Mouse (Mus musculus) T-helper 2 cell (primary cell): Measurements from ENCODE around the gene Hs1bp3.

Source experiments
- in situ Hi-C: fragments of 300-600 bp; cut with MboI, MseI; formaldehyde crosslinking; loops from one replicate; pipeline ENCODE4 v1.15.1; 2025; ENCODE audit warnings: high pct_unique_total_duplicates

The Hs1bp3 gene

DNA sequence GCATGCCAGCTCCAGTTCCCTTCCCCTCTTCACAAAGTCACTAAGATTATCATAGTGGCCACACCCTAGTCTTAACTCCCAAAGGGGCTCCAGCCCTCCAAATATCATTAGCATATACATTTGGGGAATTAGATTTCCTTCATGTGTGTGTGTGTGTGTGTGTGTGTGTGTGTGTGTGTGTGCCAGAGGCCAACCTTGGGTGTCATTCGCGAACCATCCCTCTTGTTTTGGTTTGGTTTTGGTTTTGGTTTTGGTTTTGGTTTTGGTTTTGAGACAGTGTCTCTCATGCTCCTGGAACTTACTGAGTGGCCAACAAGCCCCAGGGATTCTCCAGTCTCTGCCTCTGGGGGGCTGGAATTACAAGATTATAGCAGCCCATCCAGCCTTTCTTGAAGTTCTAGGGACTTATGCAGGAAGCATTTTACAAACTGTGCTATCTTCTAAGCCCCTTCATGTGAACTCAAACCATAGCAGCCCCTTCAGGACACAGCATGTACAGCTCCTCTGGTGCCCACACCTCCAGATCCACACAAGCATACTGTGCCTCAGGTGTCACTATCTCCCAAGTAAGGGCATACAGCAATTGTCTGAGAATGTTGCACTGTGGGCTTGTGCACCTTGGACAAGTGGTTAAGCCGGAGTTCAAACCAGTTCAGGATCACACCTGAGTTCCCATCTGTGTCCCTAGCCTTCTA, 46.3 kb downstream of the Hs1bp3 start:
- in situ Hi-C loops = no loop called here

DNA sequence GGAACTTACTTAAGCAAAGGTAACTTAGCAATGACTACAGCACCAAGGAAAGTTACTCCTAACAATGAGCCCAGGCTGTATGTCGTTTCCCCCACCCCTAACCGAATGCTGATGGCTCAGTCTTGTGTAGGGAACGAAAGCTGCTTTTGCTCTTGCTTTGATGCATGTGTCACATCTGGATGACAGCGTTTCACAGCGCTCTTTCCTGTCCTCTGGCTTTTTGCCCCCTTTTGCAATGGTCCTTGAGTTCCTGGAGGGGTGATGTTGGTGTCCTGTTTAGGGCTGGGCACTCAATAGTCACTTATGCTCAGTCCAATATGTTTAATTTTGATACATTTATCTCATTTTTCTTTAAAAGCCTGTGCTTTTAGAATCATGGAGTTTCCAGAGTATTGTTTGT, 48.6 kb downstream of the Hs1bp3 start:
- in situ Hi-C loops = no loop called here

DNA sequence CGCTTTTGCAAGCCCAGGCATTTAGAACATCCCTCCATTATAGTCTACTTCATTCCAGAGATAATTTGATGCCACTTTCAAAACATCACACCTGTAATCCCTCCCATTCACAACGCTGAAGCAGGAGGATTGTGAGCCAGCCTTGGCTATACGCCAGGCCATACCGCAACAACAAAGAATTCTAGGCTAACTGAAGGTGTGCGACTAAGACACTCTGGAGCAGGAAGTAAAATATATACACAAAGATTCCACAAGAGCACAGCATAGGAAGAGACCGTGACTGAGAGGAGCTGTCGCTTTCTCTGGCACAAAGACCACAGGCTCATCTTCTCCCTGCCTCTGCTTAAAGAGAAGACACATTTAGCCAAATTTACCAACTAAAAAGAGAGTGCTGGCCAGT, 49.2 kb downstream of the Hs1bp3 start:
- in situ Hi-C loops = no loop called here

DNA sequence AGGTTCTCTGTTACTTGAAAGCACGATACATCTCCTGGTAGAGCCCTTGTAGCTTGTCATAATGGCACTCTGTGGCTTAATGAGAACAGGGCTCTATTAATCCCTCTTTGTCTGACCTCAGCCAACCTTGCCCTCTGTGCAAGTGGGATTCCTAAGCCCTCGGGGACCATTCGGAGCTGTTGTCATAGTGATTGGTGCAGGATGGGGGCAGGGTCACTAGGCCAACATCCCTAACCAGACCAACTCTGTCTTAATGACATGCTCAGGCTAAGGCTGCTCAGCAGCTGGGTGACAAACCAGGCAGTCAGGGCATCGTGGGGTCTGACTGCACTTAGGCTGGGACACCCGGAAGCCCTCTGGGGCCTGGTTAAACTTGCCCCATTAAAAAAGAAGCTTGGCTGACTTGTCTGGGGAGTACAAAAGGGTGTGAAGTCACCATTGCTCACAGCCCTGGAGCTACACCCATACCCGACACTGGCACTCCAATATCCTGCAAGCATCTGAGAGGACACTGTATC, 51.1 kb downstream of the Hs1bp3 start:
- in situ Hi-C loops = no loop called here

DNA sequence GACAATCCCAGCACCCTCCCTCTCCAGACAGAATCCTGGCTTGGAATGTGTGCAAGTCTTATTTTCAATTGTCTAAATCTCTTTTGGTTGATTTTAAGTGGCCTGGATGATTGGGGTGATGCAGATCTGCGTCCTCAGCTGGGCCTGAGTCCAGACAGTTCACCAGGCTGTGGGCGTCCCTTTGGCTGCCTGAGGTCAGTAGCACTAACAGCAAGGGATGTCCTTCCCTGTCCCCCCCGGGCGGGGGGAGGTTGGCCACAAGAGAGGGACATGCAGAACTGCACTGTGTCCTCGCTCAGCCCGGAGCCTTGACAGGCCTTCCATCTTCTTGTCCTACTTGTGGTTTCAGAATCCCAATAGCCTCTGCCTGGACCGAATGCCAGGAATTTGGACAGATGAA, 52.1 kb downstream of the Hs1bp3 start:
- in situ Hi-C loops = no loop called here

DNA sequence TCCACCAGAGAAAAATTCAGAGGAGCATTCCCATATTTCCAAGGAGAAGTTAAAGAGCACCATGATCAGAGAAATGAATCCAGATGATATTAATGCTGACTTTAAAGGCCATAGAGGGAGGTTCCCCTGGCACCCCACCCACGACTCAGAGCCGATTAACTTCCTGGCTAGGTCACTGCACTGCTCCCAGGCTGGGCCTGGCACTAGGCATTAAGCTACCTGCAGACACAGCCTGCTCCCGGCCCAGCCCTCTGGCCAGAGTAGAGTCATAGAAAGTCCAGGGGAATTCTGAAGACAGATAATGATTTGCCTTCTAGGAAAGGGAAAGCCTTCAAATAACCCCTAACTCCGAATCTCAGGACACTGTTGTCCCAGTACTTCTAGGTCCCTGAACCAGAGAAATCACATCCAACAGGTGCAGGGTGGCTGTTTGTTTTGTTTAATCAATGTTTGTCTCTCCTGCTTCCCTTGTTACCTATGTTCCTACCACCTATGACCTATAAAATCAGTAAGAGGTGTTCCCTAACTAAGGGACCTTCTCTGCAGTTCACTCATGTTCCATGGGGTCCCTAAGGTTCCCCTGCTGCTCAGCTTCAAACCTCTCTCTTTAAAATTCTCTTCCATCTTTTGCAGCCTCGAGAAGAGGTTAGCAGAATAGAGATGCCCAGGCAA, 52.8 kb downstream of the Hs1bp3 start:
- in situ Hi-C loops = no loop called here

DNA sequence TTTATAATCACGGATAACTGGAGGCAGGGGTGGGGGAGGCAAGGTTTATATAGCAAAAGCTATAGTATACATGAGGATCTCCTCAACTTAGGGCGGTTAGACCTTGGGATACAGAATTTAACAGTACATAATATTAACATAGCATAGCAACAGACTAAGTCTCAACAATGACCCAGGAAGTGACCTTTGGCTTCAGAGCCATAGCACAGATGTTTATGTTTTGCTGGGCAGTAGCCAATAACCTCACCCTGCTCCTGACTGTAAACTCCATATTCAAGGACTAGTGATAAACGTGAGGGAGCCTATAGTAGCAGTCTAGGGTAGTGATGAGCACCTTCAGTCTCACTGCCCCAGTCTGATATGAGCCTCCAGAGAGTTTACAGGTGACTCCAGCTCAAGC, 53.5 kb downstream of the Hs1bp3 start:
- in situ Hi-C loops = no loop called here

DNA sequence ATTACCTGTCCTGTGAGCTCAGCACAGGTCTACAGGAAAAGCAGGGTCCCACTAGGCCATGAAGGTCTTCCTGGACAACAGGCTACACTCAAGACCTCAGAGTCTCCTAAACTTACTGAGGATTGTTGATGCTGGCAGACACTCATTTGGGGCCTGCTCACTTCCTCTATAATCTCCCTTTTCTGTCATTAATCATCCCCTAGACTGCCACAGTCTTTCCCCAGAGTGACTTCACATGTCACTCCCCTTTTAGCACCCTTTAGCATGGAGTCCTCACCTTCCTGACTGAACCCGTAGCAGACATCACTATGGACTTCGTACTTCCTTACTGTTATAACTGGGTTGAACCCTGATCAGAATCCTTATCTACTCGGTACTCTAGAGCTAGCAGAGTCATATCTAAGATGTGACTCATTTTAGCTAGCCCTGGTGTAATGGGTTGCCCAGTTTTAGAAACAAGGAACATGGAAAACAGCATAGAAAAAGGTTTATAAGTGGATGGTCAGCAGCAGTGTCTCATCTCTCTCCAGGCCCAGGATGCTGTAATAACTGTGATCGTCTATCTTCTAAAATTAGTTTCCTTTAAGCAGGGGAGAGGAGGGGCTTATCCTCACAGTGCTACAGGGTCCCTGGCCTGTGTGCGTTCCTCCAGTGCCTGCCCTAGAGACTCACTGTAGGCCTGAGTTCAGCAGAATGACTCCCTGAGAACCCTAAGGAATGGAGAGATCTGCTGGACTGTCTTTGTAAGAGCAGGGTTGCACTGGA, 58.7 kb downstream of the Hs1bp3 start:
- in situ Hi-C loops = no loop called here

DNA sequence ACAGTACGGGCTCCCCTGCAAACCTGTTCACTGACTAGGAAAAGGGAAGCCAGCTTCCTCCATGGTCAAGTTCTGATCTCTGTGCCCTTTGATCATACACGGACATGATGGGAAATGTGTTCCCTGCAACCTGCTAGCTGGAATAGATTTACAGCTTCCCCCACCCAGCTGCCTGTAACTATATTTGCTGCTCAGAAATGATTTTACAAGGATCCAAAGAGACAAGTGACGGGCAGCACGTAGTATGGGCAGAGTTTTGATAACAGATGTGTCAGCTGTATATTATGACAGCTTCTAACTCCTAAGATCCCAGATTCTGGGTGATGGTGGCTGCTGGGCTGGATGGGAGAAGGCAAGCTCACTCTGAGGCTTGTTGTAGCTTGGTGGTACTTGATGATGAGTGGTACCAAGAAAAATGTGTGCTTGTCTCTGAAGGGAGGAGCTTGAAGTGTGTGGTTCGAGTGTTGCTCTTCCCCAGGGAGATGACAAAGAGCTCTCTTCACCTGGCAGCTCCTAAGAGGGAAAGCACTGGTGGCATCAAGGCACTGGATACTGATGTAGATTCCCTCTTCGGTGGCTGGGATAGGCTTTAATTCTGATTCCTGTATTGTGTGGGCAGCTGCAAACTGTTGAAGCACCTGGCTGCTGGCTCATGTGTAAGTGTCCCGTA, 59.4 kb downstream of the Hs1bp3 start:
- in situ Hi-C loops = no loop called here

DNA sequence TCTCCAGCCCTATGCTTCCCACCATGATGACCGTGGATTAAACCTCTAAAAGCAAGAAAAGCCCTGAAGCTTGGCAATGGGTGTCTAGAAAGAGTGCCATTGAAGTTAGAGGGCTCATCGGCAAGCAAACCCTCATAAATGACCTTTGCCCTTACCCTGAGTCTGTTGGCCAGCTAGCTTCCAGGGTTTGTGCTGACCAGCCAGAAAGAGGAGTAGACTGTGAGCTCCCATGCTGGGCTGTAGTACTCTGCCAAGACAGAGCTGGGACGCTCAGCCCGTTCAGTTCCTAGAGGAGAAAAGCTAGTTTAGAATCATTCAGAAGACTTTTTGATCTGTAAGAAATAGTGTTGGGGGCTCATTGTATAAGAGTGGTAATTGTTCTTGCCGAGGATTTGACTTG, 60.5 kb downstream of the Hs1bp3 start:
- in situ Hi-C loops = no loop called here

DNA sequence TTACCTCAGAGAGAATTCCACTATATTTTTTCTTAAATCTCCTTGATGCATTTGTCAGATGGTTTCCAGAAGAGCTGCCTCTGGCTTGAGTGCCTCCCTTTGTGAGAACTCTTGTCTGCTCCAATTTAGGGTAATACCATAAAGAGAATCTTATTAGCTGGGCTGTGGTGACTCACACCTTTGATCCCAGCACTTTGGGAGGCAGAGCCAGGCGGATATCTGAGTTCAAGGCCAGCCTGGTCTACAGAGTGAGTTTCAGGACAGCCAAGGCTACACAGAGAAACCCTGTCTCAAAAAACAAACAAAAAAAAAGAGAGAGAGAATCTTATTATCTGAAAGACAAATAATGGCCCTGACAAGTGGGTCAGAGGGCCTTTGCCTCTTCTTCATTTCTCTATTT, 63.9 kb downstream of the Hs1bp3 start:
- in situ Hi-C loops = no loop called here

DNA sequence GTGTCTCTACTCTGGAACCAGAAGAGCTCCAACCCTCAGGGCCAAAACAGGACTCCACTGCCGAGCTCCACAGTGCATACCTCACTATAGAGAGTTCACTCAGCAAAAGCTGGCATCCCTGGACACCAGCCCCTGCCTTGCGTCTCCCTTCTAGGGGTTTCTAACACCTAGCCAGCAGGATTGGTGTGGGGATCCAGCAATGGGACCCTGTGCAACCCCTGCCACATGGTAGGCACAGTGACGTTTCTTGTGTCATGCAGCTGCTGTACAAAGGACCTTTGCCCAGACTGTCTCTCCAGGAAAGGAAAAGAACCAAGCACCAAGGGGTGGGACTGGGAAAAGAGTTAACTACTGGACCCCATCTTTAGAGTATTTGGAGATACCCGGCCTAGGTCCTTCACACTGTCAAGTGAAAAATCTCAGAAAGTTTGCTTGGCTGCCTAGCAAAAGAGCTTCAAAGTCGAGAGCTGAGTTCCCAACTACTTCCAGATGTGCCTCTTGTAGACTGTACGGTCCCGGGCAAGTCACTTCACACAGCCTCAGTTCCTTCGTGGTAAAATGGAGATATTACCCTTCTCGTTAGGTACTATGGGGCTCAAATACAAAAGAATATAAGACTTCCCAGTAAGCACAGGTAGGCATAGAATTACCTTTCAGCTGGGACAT, 64.9 kb downstream of the Hs1bp3 start:
- in situ Hi-C loops = no loop called here

DNA sequence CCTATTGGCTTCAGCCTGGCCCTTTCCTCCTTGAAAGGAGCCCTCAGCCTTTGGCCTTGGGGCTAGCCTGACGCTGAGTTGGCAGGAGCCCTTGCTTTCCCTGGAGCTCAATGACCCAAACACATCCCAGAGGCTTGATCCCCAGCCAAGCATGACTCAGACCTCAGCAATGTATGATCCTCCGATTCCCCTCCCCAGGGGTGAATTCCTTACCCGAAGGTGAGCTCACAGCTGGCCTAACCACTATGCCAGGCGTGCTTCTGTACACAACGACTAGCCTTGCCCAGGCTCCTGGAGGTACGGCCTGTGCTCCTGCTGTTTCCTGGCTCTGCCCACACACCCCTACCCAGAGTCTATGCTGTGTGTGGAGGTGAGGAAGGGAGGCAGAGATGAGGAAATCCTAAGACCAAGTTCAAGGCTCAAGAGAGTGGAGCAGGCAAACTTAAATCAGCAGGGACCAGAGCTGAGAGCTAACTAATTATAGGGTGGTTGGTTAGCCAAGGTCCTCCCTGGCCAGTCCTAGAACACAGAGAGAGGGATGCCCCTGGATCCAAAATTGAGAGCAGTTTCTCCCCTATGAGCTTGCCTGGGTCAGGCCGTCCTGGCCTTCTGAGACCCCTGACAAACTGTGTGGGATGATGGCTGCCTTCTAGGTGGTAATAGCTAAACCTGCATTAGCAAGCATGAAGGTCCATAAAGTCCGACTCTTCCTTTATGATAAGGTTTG, 66.7 kb downstream of the Hs1bp3 start:
- in situ Hi-C loops = no loop called here

DNA sequence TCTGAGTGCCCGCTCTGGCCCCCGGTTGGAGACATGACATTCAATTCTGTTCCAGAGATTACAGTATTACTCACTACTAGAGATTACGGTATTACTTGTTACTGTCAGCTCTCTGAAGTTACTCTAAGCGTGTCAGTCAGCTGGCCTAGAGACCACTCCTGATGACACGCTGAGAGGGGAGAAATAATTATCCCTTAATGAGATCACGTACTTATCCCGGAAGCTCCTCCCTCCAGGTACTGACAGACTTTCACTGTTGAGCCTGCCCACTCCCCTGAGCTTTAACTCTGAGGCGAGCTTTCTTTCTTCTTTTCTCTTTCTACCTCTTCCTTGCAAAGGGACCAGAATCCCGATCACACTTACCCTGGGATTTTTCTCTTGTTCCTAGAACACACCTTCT, 67.7 kb downstream of the Hs1bp3 start:
- in situ Hi-C loops = no loop called here

DNA sequence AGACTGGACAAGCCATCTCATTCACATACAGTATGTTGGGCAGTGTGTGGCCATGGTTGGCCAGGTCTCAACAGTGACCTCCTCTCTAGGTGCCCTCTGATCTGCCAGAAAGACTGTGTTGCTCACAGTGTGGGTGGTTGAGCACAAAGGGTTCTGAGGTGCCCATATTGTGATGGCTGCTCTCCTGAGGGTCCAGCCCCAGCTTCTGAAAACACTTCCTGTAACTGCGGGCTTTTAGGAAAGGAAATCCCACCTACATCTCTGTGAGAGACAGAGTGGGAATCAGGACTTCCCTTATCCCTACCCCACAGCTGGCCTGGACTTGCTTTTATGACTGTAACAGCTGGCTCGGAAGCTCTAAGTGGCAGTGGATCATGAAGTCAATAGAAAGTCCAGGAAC, 68.7 kb downstream of the Hs1bp3 start:
- in situ Hi-C loops = no loop called here

DNA sequence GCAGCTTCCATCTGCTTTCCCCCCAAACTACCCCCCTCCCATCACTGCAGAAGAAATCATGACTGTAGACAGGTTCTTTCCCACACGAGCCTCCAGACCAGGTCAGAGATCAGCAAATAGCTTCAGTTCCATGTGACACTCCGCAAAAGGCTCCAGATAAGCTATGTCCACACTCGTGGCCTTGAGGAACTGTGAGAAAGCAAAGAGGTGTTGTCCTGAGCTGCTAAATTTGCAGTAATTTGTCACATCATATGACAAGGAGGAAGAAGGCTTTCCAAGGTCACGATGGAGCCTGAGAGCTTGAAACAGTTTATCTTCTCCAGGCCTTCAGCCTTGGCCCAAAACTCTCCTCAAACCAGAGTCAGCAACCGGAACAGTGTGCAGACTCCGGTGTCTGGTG, 70.6 kb downstream of the Hs1bp3 start:
- in situ Hi-C loops = no loop called here

DNA sequence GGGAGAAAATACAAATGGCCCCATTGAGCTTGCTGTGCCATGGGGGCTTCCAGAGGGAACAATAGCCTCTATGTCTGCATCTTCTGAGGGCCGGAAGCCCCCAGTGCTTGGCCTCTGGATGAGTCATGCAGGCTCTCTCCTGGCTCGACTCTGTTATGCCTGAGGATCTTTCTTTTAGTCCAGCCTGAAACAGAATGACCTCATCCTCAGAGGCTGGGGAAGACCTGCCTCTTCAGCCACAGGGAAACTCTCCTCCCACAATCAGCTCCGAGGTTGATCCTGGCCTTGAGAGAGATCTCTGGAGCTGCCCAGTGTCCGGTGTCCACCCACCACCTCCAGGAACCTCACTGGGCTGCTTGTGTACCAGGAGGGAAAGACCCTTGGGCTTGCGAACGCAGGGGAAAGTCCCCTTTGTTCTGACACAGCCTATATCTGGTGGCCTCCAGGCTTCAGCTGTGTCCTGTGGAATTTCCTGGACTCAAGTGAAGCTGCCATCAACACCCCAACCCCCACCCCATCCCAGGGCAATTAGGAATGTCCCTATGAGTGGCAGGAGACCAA, 73.3 kb downstream of the Hs1bp3 start:
- in situ Hi-C loops = no loop called here

DNA sequence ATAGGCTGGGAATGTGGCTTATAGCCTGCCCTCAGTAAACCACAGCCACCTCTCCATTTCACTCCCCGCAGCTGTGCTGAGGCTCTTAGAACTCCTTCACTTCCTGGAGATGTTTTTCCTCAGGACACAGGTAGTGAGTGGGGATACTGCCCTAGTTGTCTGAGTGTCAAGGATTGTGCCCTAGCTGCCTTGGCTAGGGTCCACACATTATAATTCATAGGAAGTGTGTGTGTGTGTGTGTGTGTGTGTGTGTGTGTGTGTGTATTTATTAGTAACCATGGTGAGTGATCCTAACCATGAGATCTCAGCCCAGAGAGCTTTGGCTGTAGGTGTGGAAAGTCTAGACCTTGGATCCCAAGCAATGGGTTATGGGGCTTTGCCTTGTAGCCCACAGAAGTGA, 74.0 kb downstream of the Hs1bp3 start:
- in situ Hi-C loops = no loop called here

DNA sequence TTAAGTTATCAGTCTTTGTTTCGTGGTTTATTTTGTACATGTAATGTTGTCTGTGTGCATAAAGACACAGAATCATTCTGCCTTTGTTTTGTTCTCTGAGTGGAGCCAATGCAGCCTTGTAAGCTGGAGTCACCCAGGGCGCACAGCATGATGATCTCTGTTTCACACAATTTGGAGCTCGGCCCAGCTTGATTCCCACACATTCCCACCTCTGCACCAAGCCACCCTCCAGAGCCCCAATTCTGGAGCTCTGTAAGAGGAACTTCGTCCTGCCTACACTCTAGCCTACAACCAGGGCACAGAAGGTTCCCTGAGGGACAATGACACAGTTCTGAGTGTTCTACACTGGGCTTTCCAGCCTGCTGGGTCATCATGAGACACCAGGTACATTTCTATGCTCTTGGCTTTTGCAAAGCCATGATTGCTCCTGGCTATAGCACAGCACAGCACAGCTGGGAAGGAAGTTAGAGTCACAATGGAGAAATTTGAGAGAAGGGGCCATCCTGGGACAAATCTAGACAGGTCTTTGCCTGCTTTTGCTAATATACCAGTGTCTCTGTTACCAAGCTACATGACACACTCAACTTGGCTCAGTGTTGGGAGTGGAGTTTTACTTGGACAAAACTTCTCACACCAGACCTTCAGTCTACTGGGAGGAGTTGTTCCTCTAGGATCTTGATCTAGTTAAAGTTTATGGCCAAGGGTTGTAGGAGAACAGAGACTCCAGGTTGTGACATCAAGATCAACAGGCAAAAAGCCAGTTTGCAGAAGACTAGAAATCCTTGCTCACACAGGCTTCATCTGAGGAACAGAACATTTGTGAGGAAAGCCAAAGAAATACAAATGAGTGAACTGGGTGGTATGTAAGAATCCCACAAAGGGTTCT, 75.5 kb downstream of the Hs1bp3 start:
- in situ Hi-C loops = no loop called here

DNA sequence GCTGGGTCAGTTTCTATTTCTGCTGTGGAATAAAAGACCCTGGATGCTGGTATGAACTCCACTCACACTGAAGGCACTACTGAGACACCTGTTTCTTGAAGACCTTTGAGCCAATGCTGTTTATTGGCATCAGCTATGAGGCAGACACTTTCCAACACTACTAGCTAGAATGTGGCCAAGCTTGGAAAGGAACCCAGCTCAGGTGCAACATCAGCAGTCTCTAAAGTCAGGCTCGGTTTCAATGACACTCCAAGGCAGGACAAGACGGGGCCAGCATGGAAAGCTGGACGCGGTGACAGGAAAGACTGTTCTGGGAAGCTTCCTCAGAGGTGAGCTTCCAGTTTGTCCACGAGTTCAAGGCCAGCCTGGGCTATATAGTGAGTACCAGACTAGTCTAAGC, 80.0 kb downstream of the Hs1bp3 start:
- in situ Hi-C loops = no loop called here
